Mouse (Mus musculus) CH12.LX (cell line): ENCODE data around the gene Syne1. TPM values are rescaled to one million over a fixed set of nuclear protein-coding genes. Genes with fewer than 3 reads are reported as not detected.

Experiments used
- DNase-seq: peaks from one replicate; pipeline ENCODE4 v3.0.0-alpha.2; 2013; ENCODE audit errors: extremely low read depth
- H3K27ac ChIP-seq: 2 replicates; pipeline ENCODE4 v1.5.1; 2012; ENCODE audit warnings: low read depth, mild to moderate bottlenecking, control low read depth, moderate library complexity; ENCODE audit not compliant: insufficient read depth
- H3K27me3 ChIP-seq: replicated peaks from 2 replicates; pipeline ENCODE3; 2012; ENCODE audit warnings: inconsistent platforms
- H3K36me3 ChIP-seq, 2 experiments: replicated peaks in 1 of 2; 2 replicates each; pipeline versions ENCODE3 to v1.6.1; 2012; ENCODE audit warnings: inconsistent platforms in 1 of 2, low read length in 1 of 2, mild to moderate bottlenecking in 1 of 2, mixed read lengths in 1 of 2, moderate library complexity in 1 of 2; ENCODE audit not compliant: control insufficient read depth in 1 of 2, insufficient read depth in 1 of 2
- H3K4me1 ChIP-seq, 2 experiments: 2 replicates each; pipeline ENCODE4 v1.6.1; 2012; ENCODE audit warnings: inconsistent platforms in 1 of 2, moderate library complexity in 1 of 2; ENCODE audit not compliant: insufficient read depth in 2 of 2, control insufficient read depth in 1 of 2
- H3K4me2 ChIP-seq: 2 replicates; pipeline ENCODE4 v1.6.1; 2012; ENCODE audit warnings: low read depth, mild to moderate bottlenecking, control low read depth; ENCODE audit not compliant: poor library complexity, insufficient read depth, severe bottlenecking
- H3K4me3 ChIP-seq, 3 experiments: fragments of 150-350 bp in 1 of 3; sonication (generic) in 1 of 3; replicated peaks in 1 of 3; 2 replicates each; pipeline versions ENCODE3 to v1.5.1; 2011 to 2012; ENCODE audit warnings: low read depth in 2 of 3, low read length in 2 of 3, mild to moderate bottlenecking in 2 of 3, moderate library complexity in 2 of 3, control low read depth in 1 of 3, improper control_type of control experiment in 1 of 3, inconsistent platforms in 1 of 3, mixed read lengths in 1 of 3; ENCODE audit not compliant: poor library complexity in 1 of 3
- H3K79me2 ChIP-seq: replicated peaks from 2 replicates; pipeline ENCODE4 v1.6.1; 2012; ENCODE audit warnings: mild to moderate bottlenecking, moderate library complexity; ENCODE audit not compliant: control insufficient read depth, poor library complexity, insufficient read depth, severe bottlenecking; ENCODE audit errors: extremely low read depth
- H3K9ac ChIP-seq: 2 replicates; pipeline ENCODE4 v1.6.1; 2012; ENCODE audit warnings: low read depth, mild to moderate bottlenecking, control low read depth, moderate library complexity; ENCODE audit not compliant: insufficient read depth
- H3K9me3 ChIP-seq: replicated peaks from 2 replicates; pipeline ENCODE3; 2012; ENCODE audit warnings: low read length, inconsistent platforms, mixed read lengths
- BHLHE40 ChIP-seq: IDR thresholded peaks from 2 replicates; pipeline ENCODE4 v1.6.1; 2011; ENCODE audit warnings: mild to moderate bottlenecking, low read depth, low read length, improper control_type of control experiment
- CHD1 ChIP-seq: IDR thresholded peaks from 2 replicates; pipeline ENCODE4 v1.6.1; 2012; ENCODE audit warnings: low read depth, low read length, improper control_type of control experiment, inconsistent platforms
- CHD2 ChIP-seq: IDR thresholded peaks from 2 replicates; pipeline ENCODE4 v1.6.1; 2011; ENCODE audit warnings: low read length, improper control_type of control experiment
- CTCF ChIP-seq, 2 experiments: IDR thresholded peaks in 1 of 2; conservative IDR thresholded peaks in 1 of 2; 2 replicates each; pipeline ENCODE4 v1.5.1; 2011 to 2012; ENCODE audit warnings: low read depth in 2 of 2, low read length in 2 of 2, improper control_type of control experiment in 1 of 2, inconsistent platforms in 1 of 2, mild to moderate bottlenecking in 1 of 2, moderate library complexity in 1 of 2
- ELF1 ChIP-seq: IDR thresholded peaks from 2 replicates; pipeline ENCODE4 v1.6.1; 2014; ENCODE audit warnings: low read depth, mild to moderate bottlenecking, inconsistent platforms, low read length, improper control_type of control experiment
- EP300 ChIP-seq: IDR thresholded peaks from 2 replicates; pipeline ENCODE4 v1.6.1; 2011; ENCODE audit warnings: low read length, improper control_type of control experiment
- GABPA ChIP-seq: IDR thresholded peaks from 2 replicates; pipeline ENCODE4 v1.6.1; 2012; ENCODE audit warnings: low read depth, low read length, improper control_type of control experiment, inconsistent platforms; ENCODE audit not compliant: insufficient replicate concordance
- HCFC1 ChIP-seq: IDR thresholded peaks from 2 replicates; pipeline ENCODE4 v1.6.1; 2012; ENCODE audit warnings: low read depth, mild to moderate bottlenecking, inconsistent platforms, low read length, improper control_type of control experiment
- IRF4 ChIP-seq: IDR thresholded peaks from 2 replicates; pipeline ENCODE4 v1.6.1; 2014; ENCODE audit warnings: low read depth, mild to moderate bottlenecking, inconsistent platforms, low read length, improper control_type of control experiment
- JUND ChIP-seq: conservative IDR thresholded peaks from 2 replicates; pipeline ENCODE4 v1.6.1; 2011; ENCODE audit warnings: low read depth, low read length, improper control_type of control experiment
- KAT2A ChIP-seq: IDR thresholded peaks from 2 replicates; pipeline ENCODE4 v1.6.1; 2012; ENCODE audit warnings: low read length, improper control_type of control experiment, inconsistent platforms; ENCODE audit not compliant: insufficient replicate concordance
- MAFK ChIP-seq: IDR thresholded peaks from 2 replicates; pipeline ENCODE4 v1.6.1; 2011; ENCODE audit warnings: low read length, improper control_type of control experiment; ENCODE audit not compliant: insufficient replicate concordance
- MAX ChIP-seq: IDR thresholded peaks from 2 replicates; pipeline ENCODE4 v1.6.1; 2011; ENCODE audit warnings: low read length, improper control_type of control experiment
- MAZ ChIP-seq: IDR thresholded peaks from 2 replicates; pipeline ENCODE4 v1.6.1; 2012; ENCODE audit warnings: low read depth, mild to moderate bottlenecking, inconsistent platforms, low read length, improper control_type of control experiment, moderate library complexity
- MEF2A ChIP-seq: IDR thresholded peaks from 2 replicates; pipeline ENCODE4 v1.6.1; 2014; ENCODE audit warnings: low read depth, mild to moderate bottlenecking, inconsistent platforms, low read length, improper control_type of control experiment, borderline replicate concordance
- MXI1 ChIP-seq: IDR thresholded peaks from 2 replicates; pipeline ENCODE4 v1.6.1; 2011; ENCODE audit warnings: mild to moderate bottlenecking, low read depth, low read length, improper control_type of control experiment
- NELFE ChIP-seq: IDR thresholded peaks from 2 replicates; pipeline ENCODE4 v1.6.1; 2011; ENCODE audit warnings: low read depth, low read length, improper control_type of control experiment
- NRF1 ChIP-seq: IDR thresholded peaks from 2 replicates; pipeline ENCODE4 v1.6.1; 2014; ENCODE audit warnings: low read depth, mild to moderate bottlenecking, inconsistent platforms, low read length, improper control_type of control experiment, moderate library complexity
- POLR2A ChIP-seq: IDR thresholded peaks from 2 replicates; pipeline ENCODE4 v1.6.1; 2011; ENCODE audit warnings: low read depth, mild to moderate bottlenecking, improper control_type of control experiment, low read length
- POLR2AphosphoS2 ChIP-seq: IDR thresholded peaks from 2 replicates; pipeline ENCODE4 v1.6.1; 2011; ENCODE audit warnings: low read depth, low read length, improper control_type of control experiment
- RCOR1 ChIP-seq: conservative IDR thresholded peaks from 2 replicates; pipeline ENCODE4 v1.6.1; 2012; ENCODE audit warnings: low read depth, mild to moderate bottlenecking, inconsistent platforms, low read length, improper control_type of control experiment
- SIN3A ChIP-seq: IDR thresholded peaks from 2 replicates; pipeline ENCODE4 v1.6.1; 2012; ENCODE audit warnings: low read length, improper control_type of control experiment, inconsistent platforms
- SMC3 ChIP-seq: IDR thresholded peaks from 2 replicates; pipeline ENCODE4 v1.6.1; 2011; ENCODE audit warnings: low read depth, low read length, improper control_type of control experiment
- TCF12 ChIP-seq: IDR thresholded peaks from 2 replicates; pipeline ENCODE4 v1.6.1; 2014; ENCODE audit warnings: low read depth, mild to moderate bottlenecking, inconsistent platforms, low read length, improper control_type of control experiment
- UBTF ChIP-seq: IDR thresholded peaks from 2 replicates; pipeline ENCODE4 v1.6.1; 2012; ENCODE audit warnings: low read depth, mild to moderate bottlenecking, inconsistent platforms, low read length, improper control_type of control experiment, moderate library complexity
- USF1 ChIP-seq: IDR thresholded peaks from 2 replicates; pipeline ENCODE4 v1.6.1; 2014; ENCODE audit warnings: low read depth, mild to moderate bottlenecking, inconsistent platforms, low read length, improper control_type of control experiment
- USF2 ChIP-seq: conservative IDR thresholded peaks from 2 replicates; pipeline ENCODE4 v1.6.1; 2011; ENCODE audit warnings: low read depth, low read length, improper control_type of control experiment
- ZC3H11A ChIP-seq: IDR thresholded peaks from 2 replicates; pipeline ENCODE4 v1.6.1; 2012; ENCODE audit warnings: low read depth, mild to moderate bottlenecking, inconsistent platforms, low read length, improper control_type of control experiment
- dilution Hi-C: fragments of 300-500 bp; cut with MboI; formaldehyde crosslinking; loops from 2 replicates; pipeline ENCODE4 v1.14.3; 2020; ENCODE audit warnings: low sequenced_read_pairs; ENCODE audit not compliant: extremely low pct_unique_long_range_greater_than_20kb, extremely low pct_ligation_motif_present
- in situ Hi-C: fragments of 300-500 bp; cut with MboI; formaldehyde crosslinking; loops from 3 replicates; pipeline ENCODE4 v1.14.3; 2019; ENCODE audit warnings: low sequenced_read_pairs, low pct_ligation_motif_present, low pct_unique_long_range_greater_than_20kb, mixed read lengths
- polyA plus RNA-seq: library from polyadenylated mRNA; unstranded; fragments of >175 nt; gene quantifications from 2 replicates; pipeline ENCODE4 v1.2.1, GENCODE M21; 2012; ENCODE audit warnings: low read depth; ENCODE audit not compliant: insufficient read length
- total RNA-seq, 2 experiments: library from RNA; depleted of rRNA; stranded (reverse); fragments of 300-350 nt in 1 of 2; fragments of >200 nt in 1 of 2; gene quantifications; 2 replicates each; pipeline ENCODE4 v1.2.3; 2012 to 2014

Syne1 gene
- total and polyA plus RNA-seq, 3 experiments: 3.1 to 7.6 (median 3.6) TPM

- TF ChIP-seq POLR2AphosphoS2 (no peak), CTCF (conservative IDR thresholded peaks at IDR 0.05 in 1 of 2, IDR thresholded peaks at IDR 0.05 in 1 of 2; ENCODE audit: low read depth in 2 of 2, low read length in 2 of 2) (no peak), EP300 (no peak), POLR2A (no peak), MAFK (no peak), MAX (no peak), ELF1 (no peak), MEF2A (no peak), MXI1 (no peak), SMC3 (no peak), CHD1 (no peak), UBTF (no peak), RCOR1 (no peak), USF1 (no peak), NRF1 (no peak), SIN3A (no peak), GABPA (no peak), JUND (no peak)
- dilution Hi-C loops: no loop called here
These were observed 365.9 kb downstream of the Syne1 start for GRCm38 (mm10) chr10:5185156-5186083.

GRCm38 (mm10) chr10:5181771-5182176 is 369.5 kb downstream of the Syne1 start:
- Histone ChIP-seq H3K9me3 (no peaks in the 10 kb centered on the region), H3K27me3 (no peaks in the 10 kb centered on the region), H3K4me1 (peaks cover 0 to 13% of the 10 kb centered on the region in 2 experiments; a peak in 2 of 4 replicates), H3K9ac (no peak overlapping the region), H3K4me3 (no peak overlapping the region), H3K4me2 (no peak overlapping the region), H3K27ac (no peak overlapping the region), H3K36me3 (peaks cover 0 to 37% of the 10 kb centered on the region in 2 experiments), H3K79me2 (no peaks in the 10 kb centered on the region)
- no peak for DNase-seq
- dilution Hi-C loops (no loop called here), in situ Hi-C loops (no loop called here)
- TF ChIP-seq CTCF (conservative IDR thresholded peaks at IDR 0.05 in 1 of 2, IDR thresholded peaks at IDR 0.05 in 1 of 2; ENCODE audit: low read depth in 2 of 2, low read length in 2 of 2) (no peak), KAT2A (no peak), MXI1 (no peak), USF1 (no peak), CHD1 (no peak), HCFC1 (no peak), USF2 (no peak), NELFE (no peak), ZC3H11A (no peak), MAFK (no peak), IRF4 (no peak), NRF1 (no peak), EP300 (no peak), CHD2 (no peak), SMC3 (no peak), MAZ (no peak), TCF12 (no peak), BHLHE40 (no peak)

More at GRCm38 (mm10) chr10:5185156-5186083, 365.9 kb downstream of the Syne1 start:
- Histone ChIP-seq H3K27ac (no peak overlapping the region), H3K4me2 (no peak overlapping the region), H3K79me2 (no peaks in the 10 kb centered on the region), H3K9me3 (no peaks in the 10 kb centered on the region), H3K4me3 (no peak overlapping the region), H3K4me1 (peaks cover 0 to 13% of the 10 kb centered on the region in 2 experiments; a peak in 2 of 4 replicates), H3K27me3 (no peaks in the 10 kb centered on the region), H3K9ac (no peak overlapping the region), H3K36me3 (peaks cover 0 to 47% of the 10 kb centered on the region in 2 experiments)
- in situ Hi-C loops: no loop called here
- no peak for DNase-seq
